Mouse (Mus musculus) heart, adult 2 months (tissue): ENCODE data around the gene Cmip.

Experiments
- CTCF ChIP-seq: fragments of 200-600 bp; IDR thresholded peaks from 2 replicates; pipeline ENCODE4 v1.8.1; 2022; ENCODE audit warnings: antibody characterized with exemption, mild to moderate bottlenecking, moderate library complexity
- EP300 ChIP-seq: fragments of 200-500 bp; IDR thresholded peaks from 2 replicates; pipeline ENCODE4 v1.6.1; 2011; ENCODE audit warnings: low read depth, low read length, control low read depth; ENCODE audit not compliant: insufficient read depth
- POLR2A ChIP-seq: fragments of 200-500 bp; IDR thresholded peaks from 2 replicates; pipeline ENCODE4 v1.6.1; 2011; ENCODE audit warnings: mild to moderate bottlenecking, low read depth, low read length, control low read depth; ENCODE audit not compliant: insufficient read depth

GRCm38 (mm10) chr8:117299204-117299603, 42.3 kb downstream of the Cmip start:
- no peak for TF ChIP-seq CTCF
- no peak for TF ChIP-seq POLR2A
- TF ChIP-seq EP300: no peak
